In the genomic region with DNA sequence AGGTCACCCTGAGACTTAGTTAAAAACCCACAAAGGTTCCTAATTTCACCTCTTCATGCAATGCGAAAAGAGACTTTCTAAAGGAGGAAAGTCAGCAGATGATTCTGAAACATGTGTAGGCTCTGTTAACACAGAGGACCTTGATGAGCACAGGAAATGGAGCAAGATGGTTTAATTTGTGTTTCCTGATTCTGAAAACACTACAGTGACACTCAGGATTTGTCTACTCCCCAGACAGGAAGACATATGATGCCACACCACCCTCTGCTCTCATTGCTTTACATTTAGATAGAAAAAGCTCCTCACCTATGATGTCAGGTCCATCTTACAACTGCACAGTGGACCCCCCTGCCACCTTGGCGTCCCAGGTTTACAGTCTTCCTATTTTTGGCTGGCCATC, we compare ENCODE assay signal across 12 mouse cellular contexts. TPM values are rescaled to one million over a fixed set of nuclear protein-coding genes. Genes with fewer than 3 reads are reported as not detected.
"Had no signal": no experiment of that assay in that cellular context is flagged by ENCODE, and none has a peak within 500 bp of the region (broad histone marks: within the 10 kb centered on the region; RNA-seq: fewer than 3 reads in every experiment).

No protein-coding gene starts in this region.

- DNase-seq: lung, adult 18-20 months; lung, embryonic 14.5 days; lung, postnatal 10 days; lung, postnatal 4 days; midbrain, embryonic 14.5 days; right cerebral cortex, postnatal 14 days; thymus, adult 2 months; thymus, postnatal 25 days; thymus, postnatal 4 days had no signal

- ATAC-seq: midbrain, embryonic 16.5 days had no signal

RNA-seq across cellular contexts. Expression of a gene that starts 11.5 kb away (rescaled TPM):
- total RNA-seq: megakaryocyte-erythroid progenitor cell, adult 5-6 weeks; neutrophil, adult 5-6 weeks had no signal

RNA-seq across cellular contexts. Expression of a gene that starts 17.6 kb away (rescaled TPM):
- total RNA-seq: megakaryocyte-erythroid progenitor cell, adult 5-6 weeks; neutrophil, adult 5-6 weeks had no signal

RNA-seq across cellular contexts. Expression of a gene that starts 19.5 kb away (rescaled TPM):
- total RNA-seq: megakaryocyte-erythroid progenitor cell, adult 5-6 weeks; neutrophil, adult 5-6 weeks had no signal

RNA-seq across cellular contexts. Expression of a gene that starts 25.8 kb away (rescaled TPM):
- total RNA-seq: megakaryocyte-erythroid progenitor cell, adult 5-6 weeks; neutrophil, adult 5-6 weeks had no signal
